Mouse (Mus musculus): ENCODE data around the gene Prss1. TPM values are rescaled to one million over a fixed set of nuclear protein-coding genes. Genes with fewer than 3 reads are reported as not detected.
"Not testable (repeated sequence)": the region's sequence is repeated elsewhere in the genome, so short reads cannot be mapped to it uniquely, and the experiment has no call there.

Gene Prss1
- total RNA-seq (2021): not detected
- long read RNA-seq, experiment 1: 0 reads
- long read RNA-seq, experiment 2: 0 reads

DNA sequence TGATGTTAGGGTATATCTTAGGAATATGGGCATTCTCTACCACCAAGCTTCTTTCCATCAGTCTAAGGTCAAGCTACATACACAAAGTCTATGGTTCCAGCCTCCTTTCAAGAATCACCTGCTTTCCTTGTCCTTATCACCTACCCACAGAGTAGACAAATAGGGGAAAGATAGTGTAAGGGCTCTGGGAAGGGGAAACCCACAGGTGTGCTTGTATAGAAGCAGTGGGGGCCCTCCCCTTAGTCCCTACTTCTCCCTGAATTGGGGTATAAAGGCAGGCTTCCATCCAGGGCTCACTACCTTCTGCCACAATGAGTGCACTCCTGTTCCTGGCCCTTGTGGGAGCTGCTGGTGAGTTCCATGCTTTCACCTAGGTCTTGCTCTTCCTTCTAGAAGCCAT, at the start of gene Prss1:
Gene Prss1, plus strand, starts transcription at position 301 of the 400 bp plus-strand sequence.
- intact Hi-C loops (cut with DNase I): not testable (repeated sequence)

DNA sequence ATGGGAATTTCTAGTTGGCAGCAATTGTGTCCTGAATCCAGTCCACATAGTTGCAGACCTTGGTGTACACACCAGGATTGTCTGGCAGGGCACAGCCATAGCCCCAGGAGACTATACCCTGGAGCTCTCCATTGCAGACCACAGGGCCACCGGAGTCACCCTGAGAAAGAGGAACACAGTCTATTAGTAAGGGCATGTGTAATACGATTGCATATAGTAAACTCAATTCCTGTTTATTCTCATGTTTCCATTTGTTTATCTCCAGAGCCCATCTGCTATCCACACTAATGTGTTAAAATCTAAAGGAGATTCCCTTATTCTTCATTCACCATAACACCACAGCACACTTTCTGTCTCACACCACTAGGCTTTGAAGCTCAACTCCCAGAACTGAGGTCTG, 16.5 kb upstream of the Prss1 start:
- intact Hi-C loops (cut with DNase I); DNase-seq: not testable (repeated sequence)

More for the DNA sequence above, at the start of gene Prss1:
- DNase-seq: not testable (repeated sequence)

DNA sequence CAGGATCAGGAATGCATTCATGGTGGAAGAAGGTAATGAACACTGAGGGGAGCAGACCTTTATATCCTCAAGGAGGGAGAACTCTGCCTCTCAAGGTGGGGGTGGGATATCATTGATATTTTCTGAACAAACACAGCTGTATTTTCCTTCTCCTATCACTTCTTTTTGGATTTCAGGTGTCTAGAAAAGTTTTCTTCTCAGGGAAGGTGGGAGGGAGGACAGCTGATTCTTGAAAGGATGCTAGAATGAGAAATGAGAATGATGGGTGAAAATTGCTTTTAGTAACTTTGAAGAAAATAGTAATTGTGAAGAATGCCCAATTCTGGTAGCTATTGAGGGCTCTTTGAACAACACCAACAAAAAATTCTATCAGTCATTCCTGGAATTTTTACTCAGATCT, 12.7 kb upstream of the Prss1 start, which contains the start of gene Gm10334:
Gene Gm10334, minus strand, starts transcription at position 101 of the 400 bp plus-strand sequence.
- intact Hi-C loops (cut with DNase I); DNase-seq: not testable (repeated sequence)

DNA sequence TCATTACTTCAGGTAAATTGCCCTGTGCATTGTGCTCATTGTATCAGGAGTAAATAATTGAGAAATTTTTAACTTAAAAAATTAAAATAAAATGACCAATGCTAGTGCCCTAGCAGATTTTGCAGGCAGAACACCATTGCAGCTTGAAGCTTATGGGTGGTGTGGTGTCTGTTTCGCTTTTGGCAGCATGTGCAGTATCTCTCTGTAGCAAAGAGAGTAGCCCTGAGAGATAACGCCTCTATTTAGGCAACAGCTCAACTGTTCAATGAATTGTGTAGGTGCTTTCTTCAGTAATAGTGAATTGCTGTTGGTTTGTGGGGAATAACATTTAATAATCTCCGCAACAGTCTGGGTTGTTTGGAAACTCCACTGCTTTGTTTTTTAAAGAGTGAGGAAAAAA, 40.6 kb downstream of the Prss1 start:
- no peak for DNase-seq
- intact Hi-C loops (cut with DNase I): no loop called here

DNA sequence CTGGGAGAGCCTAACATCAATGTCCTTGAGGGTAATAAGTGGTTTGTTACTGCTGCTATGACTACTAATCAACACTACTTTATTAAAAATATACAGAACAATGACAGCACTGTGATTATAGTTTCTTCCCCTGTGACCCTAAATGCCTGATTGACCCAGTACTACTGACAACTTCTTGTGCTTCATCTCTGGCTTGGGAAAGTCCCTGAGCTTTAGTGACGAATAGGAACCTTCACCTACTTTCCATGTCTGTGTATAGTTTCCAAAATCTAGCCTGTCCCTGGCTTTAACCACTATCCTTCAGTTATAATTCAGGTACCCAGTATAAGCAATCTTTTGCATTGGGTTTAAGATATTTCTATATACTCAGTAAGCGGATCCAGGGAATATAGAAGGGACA, 46.2 kb downstream of the Prss1 start:
- intact Hi-C loops (cut with DNase I): no loop called here
- no peak for DNase-seq

DNA sequence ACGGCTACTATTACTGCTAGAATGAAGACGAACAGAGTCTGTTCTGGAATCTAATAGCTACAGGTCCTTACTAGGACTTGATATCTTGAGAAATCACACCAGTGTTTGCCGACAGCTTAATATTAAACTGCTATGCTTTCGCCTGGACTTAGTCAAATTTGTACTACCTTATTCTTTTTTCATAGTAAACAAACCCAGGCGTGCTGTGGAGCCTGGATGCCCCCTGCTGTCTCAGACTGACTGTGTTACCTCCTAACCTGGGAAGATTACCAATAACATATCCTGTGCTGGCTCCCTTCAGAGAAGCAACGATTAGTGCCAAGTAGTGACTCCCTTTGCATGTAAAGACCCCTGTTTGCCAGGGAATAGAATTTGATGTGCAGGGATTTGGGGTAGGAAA, 46.6 kb downstream of the Prss1 start:
- DNase-seq: no peak
- intact Hi-C loops (cut with DNase I): no loop called here

Other genes starting within 250 kb of the Prss1 start
- not detected for gene Try4, start 156.7 kb upstream of the Prss1 start, total RNA-seq (2021)
- not detected for gene Try5, start 142.1 kb upstream of the Prss1 start, total RNA-seq (2021)
- not detected for gene Try10, start 104.8 kb upstream of the Prss1 start, total RNA-seq (2021)
- gene Prss3, start 81.3 kb upstream of the Prss1 start, total RNA-seq (2021): not detected
- gene Gm5771, start 66.6 kb upstream of the Prss1 start, total RNA-seq (2021): not detected
- gene Gm10334, start 12.8 kb upstream of the Prss1 start, total RNA-seq (2021): not detected
- gene Prss2, start 62.9 kb downstream of the Prss1 start, total RNA-seq (2021): not detected
- 1 to 10 TPM; 1.1 to 1.3 TPM for gene Ephb6, start 146.6 kb downstream of the Prss1 start, total RNA-seq (2021)
- not detected for gene Trpv6, start 177.5 kb downstream of the Prss1 start, total RNA-seq (2021)
- not detected for gene Trpv5, start 221.8 kb downstream of the Prss1 start, total RNA-seq (2021)
- gene Llcfc1, start 225.5 kb downstream of the Prss1 start, total RNA-seq (2021): not detected
- gene Kel, start 245.4 kb downstream of the Prss1 start, total RNA-seq (2021): not detected